Mouse (Mus musculus) kidney, postnatal 10 days (tissue): ENCODE measurements around the gene Ankrd17.

ENCODE experiments used
- DNase-seq: peaks from one replicate; pipeline ENCODE4 v3.0.0; 2021; ENCODE audit warnings: mixed read lengths

Gene Ankrd17

DNA sequence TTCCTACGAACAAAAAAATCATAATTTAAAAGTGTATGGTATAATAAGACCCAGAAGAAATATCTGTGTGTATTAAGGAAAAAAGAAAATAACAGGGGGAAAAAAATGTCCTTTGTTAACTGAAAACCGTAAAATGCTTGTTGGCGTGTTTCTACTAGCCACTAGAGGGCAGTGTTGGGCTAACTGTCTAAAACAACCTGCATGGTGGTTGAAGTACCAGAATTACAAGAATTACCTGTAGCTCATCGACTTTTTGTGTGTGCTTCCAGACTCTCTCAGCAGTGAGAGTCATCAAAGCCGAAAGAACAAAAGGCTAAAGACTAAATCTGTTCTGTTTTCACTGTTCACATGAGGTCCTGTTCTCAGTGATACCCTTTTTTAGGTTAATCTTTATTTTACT is 163.2 kb downstream of the Ankrd17 start:
- DNase-seq, result peak; percentile 60

DNA sequence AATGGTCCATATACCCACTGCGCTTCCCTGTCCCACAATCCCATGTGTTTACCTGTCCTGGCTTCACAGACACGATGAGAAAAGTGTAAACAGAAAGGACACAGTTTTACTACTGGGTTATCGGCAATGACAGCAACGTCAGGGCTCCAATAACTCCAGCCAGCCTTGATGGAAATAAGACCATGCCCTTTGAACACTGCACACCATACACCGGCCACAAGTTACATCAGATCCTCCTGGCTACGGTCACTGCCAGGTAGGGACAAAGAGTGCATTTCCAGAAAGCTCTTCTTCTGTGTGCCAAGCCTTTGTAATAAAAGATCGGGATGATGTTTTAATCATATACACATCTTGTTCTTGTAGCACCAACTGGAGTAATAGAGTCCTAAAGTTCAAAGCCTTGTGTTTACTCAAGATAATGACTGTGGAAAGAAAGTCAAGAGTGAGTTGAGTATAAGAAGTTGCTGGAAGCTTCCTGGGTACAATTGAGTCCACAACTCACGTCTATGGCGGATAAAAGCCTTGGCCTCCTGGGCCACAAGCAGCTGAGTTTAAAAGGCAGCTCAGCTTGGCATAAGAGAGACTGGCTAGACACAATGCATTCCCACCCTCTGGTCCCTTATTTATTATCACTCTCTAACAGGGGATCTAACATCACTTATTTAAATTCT is 163.8 kb downstream of the Ankrd17 start:
- no peak for DNase-seq

DNA sequence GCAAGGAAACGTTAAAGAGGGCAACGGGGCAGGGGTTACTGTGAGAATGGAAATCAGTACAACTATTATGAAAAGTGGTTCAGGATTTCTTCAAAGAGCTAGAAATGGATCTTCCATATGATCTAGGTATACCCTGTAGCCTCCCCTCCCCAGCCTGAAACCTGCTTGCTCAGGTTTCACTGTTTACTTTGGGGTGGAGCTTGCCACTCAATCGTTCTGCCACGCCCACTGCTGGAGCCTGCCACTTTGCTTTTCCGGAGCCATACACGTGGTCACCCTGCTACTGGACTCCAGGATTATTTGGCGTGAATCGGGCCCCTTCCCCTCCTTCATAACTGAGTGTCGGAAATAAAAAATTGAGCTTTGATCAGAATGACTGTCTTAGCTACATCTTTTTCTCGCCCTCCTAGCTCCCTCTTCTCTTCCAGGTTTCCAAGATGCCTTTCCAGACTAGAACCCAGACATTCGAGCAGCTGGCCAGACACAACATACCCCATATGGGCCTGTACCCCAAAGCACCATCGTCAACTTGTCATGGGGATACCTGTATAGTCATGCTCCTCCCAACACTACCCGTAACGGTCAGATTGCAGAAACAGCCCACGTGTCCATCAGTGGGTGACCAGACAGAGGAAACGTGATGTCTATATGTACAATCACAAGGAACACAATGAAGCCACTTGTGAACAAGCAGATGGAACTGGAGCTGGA is 166.3 kb downstream of the Ankrd17 start:
- no peak for DNase-seq

DNA sequence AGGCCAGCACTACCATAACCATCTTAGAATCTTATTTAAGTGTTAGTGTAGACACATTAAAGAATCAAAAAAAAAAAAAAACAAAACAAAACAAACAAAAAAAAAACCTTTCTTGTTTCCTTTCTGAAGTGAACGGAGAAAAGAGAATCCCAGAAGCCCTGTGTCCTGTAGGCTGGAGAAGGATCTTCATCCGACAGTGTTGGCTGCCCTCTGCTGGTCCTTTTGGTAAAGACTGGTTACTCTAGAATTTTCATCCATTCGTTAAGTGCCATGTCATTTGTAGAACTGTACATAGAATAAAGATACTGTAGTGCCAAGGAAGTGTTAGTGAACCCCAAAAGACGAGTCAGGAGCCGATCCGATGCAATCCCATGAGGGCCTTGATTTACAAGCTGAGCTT is 171.5 kb downstream of the Ankrd17 start:
- peak; percentile 83 for DNase-seq

DNA sequence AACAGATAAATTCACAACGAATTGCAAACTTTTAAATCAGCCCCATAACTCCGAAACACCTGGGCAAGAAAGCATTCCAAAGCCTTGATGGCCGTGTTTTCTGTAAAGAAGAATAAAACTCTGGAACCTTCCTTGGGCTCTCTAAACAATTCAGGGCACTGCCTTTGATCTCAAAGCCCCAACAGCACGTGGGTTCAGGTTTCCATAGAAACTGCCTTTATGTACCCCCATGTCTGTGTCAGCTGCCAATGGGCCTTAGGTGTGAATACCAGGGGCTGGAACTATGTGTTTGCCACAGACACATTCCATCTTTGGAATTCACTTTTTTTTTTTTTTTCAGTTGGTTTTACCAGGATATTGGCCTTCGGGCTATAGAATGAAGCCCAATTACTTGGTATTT is 183.6 kb downstream of the Ankrd17 start:
- DNase-seq, result no peak

DNA sequence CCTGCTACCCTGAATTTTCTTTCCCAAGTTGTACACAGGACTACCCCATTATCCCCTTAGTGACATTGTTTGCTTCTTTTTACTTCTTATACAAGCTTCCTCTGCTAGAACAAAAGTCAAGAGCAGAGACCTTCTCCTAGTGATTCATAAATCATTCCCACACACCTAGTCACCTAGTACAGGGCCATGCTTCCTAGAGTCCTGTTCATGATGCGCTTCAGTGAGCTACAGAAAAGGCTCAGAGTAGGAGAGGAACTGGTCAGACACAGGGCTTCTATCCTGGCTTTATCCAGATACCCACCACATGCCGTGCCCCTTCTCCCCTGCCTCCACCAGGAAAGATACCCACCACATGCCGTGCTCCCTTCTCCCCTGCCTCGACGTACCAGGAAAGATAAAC is 187.3 kb downstream of the Ankrd17 start:
- DNase-seq, result no peak

DNA sequence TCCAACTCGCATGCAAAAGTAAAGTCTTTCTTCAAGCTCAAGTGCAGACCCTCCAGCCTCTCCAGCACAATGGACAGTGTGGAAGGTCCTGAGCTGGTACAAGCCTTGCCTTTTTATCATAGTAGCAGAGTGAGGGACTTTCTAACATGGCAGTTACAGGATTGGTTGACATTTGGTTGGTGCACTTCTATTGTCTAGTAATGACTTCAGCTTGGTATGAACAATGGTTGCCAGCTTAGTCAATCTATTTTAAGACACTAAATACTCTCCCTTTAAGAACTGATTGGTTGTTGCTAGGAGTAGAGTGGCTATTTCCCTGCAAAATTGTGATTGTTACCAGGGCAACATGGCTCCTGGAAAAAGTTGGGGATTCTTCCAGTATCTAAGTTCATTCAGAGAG is 188.3 kb downstream of the Ankrd17 start:
- no peak for DNase-seq
